Mouse (Mus musculus): ENCODE data around the gene Pde10a.

DNA sequence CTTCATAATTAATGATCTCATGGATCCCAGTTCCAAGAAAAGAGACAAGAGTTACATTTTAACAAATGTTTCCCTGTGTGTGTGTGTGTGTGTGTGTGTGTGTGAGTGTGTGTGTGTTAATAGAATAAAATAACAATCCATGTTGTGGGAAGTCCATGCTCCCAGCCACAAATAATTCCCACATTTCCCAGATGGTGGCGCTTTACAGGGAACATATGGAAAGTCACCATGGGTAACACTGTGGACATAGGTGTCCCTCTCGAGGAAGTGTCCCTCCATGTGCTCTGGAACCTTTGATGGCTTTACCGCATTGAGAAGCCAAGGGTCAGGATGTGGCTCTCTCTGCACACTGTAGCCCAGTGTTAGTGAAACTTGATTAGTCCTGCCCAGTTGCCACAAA is 3.5 kb downstream of the Pde10a start:
- TF ChIP-seq CTCF (IDR thresholded peaks at IDR 0.05; ENCODE audit: extremely low read depth, insufficient read length, insufficient replicate concordance, low read depth, low read length) (no peak), POLR2A (IDR thresholded peaks at IDR 0.05; ENCODE audit: low read depth, low read length) (no peak)

Data from small intestine, adult 2 months (tissue).